Comparison of ENCODE assay signal across 30 mouse cellular contexts in genomic region chr5:148486202-148486601, GRCm38 (mm10).
DNase-seq lines count a peak whose midpoint lies in the region; ATAC-seq and TF ChIP-seq lines count a peak whose summit lies in the region.
"Had no signal": no experiment of that assay in that cellular context is flagged by ENCODE, and none has a peak within 500 bp of the region (broad histone marks: within the 10 kb centered on the region; RNA-seq: fewer than 3 reads in every experiment).

No protein-coding gene starts in this region.

- H3K27ac ChIP-seq in bone marrow macrophage, adult 2 months (ENCODE audit: insufficient read depth, low read depth, low read length): peak overlapping the region; percentile 6; the same call in 1 of the 2 replicates
- no peak overlapping the region for H3K27ac ChIP-seq in forebrain, embryonic 10.5 days
- H3K27ac ChIP-seq: embryonic facial prominence, embryonic 13.5 days; forebrain, embryonic 13.5 days; gastrocnemius, adult 2 months; heart, embryonic 10.5 days; hindbrain, embryonic 12.5 days; limb, embryonic 13.5 days; liver, embryonic 14.5 days; midbrain, embryonic 15.5 days had no signal

- H3K27me3 ChIP-seq in forebrain, embryonic 10.5 days (ENCODE audit: poor library complexity, severe bottlenecking): no peaks in the 10 kb centered on the region
- H3K27me3 ChIP-seq: CH12.LX; embryonic facial prominence, embryonic 13.5 days; forebrain, embryonic 13.5 days; hindbrain, embryonic 12.5 days; midbrain, embryonic 15.5 days had no signal

- 93% methylated on average over 11 of the region's 11 CpGs for WGBS in forebrain, embryonic 10.5 days

- ATAC-seq in megakaryocyte progenitor cell, adult 5-6 weeks (replicated peaks; ENCODE audit: poor library complexity): peak; percentile 67
- ATAC-seq: activated CD4-positive, CD25-positive, alpha-beta regulatory T cell, adult 4 months; forebrain, embryonic 13.5 days; midbrain, embryonic 15.5 days had no signal

- peaks cover 16% of the 10 kb centered on the region for H3K4me1 ChIP-seq in bone marrow macrophage, adult 2 months (ENCODE audit: control insufficient read depth, insufficient read depth, low read length)
- H3K4me1 ChIP-seq in forebrain, embryonic 10.5 days: no peaks in the 10 kb centered on the region

- H3K4me3 ChIP-seq in bone marrow macrophage, adult 2 months (ENCODE audit: insufficient read depth, low read length): 0 out of 2 replicates have a peak overlapping the region, but pooled peaks have one; percentile 5
- H3K4me3 ChIP-seq in forebrain, embryonic 10.5 days: no peak overlapping the region
- H3K4me3 ChIP-seq: embryonic facial prominence, embryonic 13.5 days; erythroblast, embryonic 14.5 days; forebrain, embryonic 13.5 days; gastrocnemius, adult 2 months; heart, embryonic 10.5 days; hindbrain, embryonic 12.5 days; limb, embryonic 13.5 days; megakaryocyte, embryonic 14.5 days; midbrain, embryonic 15.5 days; myocyte had no signal

- TF ChIP-seq POLR2A in bone marrow macrophage, adult 2 months (IDR thresholded peaks at IDR 0.05; ENCODE audit: borderline replicate concordance, low read depth, low read length): no peak

- H3K36me3 ChIP-seq in forebrain, embryonic 10.5 days (replicated peaks): no peaks in the 10 kb centered on the region
- H3K36me3 ChIP-seq: embryonic facial prominence, embryonic 13.5 days; G1E; heart, embryonic 10.5 days; hindbrain, embryonic 12.5 days; limb, embryonic 13.5 days; midbrain, embryonic 15.5 days had no signal

- TF ChIP-seq CTCF in bone marrow macrophage, adult 2 months (IDR thresholded peaks at IDR 0.05; ENCODE audit: low read depth, low read length): no peak

- DNase-seq in layer of hippocampus, adult 9-11 months: peak; percentile 42
- DNase-seq in layer of hippocampus, adult 9-10 months (ENCODE audit: low spot score): no peak
- DNase-seq in 3134 (ENCODE audit: extremely low read depth, insufficient read length, low spot score): peak; percentile 75
- DNase-seq in ovary, adult 18-20 months (ENCODE audit: low spot score): no peak
- DNase-seq in forebrain, embryonic 10.5 days (ENCODE audit: extremely low spot score, low spot score): no peak
- DNase-seq: adrenal gland, adult 8-10 months; cerebellum, adult 2 months; cerebellum, postnatal 25 days; embryo, embryonic 11 days; gastrocnemius, adult 2 months; heart, postnatal 10 days; kidney, adult 2 months; kidney, postnatal 14 days; layer of hippocampus, postnatal 36 days; lung, embryonic 14.5 days had no signal

- H3K9me3 ChIP-seq in forebrain, embryonic 10.5 days: no peaks in the 10 kb centered on the region
- H3K9me3 ChIP-seq: embryonic facial prominence, embryonic 13.5 days; forebrain, embryonic 13.5 days; G1E; heart, embryonic 10.5 days; hindbrain, embryonic 12.5 days; limb, embryonic 13.5 days; midbrain, embryonic 15.5 days had no signal

Comparison
In these comparisons a context has a peak if more than half of its experiments do, and no peak if none do; other contexts are left out.
1. DNase-seq: peak in layer of hippocampus, adult 9-11 months (single experiment) and 3134 (single experiment); none in layer of hippocampus, adult 9-10 months (single experiment), ovary, adult 18-20 months (single experiment) and forebrain, embryonic 10.5 days (single experiment).